Mouse (Mus musculus) brain, embryonic 14.5 days (tissue): ENCODE measurements around the gene Sebox. TPM values are rescaled to one million over a fixed set of nuclear protein-coding genes. Genes with fewer than 3 reads are reported as not detected.

ENCODE experiments used
- DNase-seq: peaks from one replicate; pipeline ENCODE4 v3.0.0-alpha.2; 2011; ENCODE audit warnings: low read depth
- CTCF ChIP-seq: fragments of 200-500 bp; IDR thresholded peaks from 2 replicates; pipeline ENCODE4 v1.5.1; 2012; ENCODE audit warnings: inconsistent platforms, mild to moderate bottlenecking, moderate library complexity, borderline replicate concordance; ENCODE audit not compliant: insufficient read depth, insufficient read length; ENCODE audit errors: extremely low read depth
- POLR2A ChIP-seq: fragments of 200-500 bp; IDR thresholded peaks from 2 replicates; pipeline ENCODE4 v1.6.1; 2012; ENCODE audit warnings: mild to moderate bottlenecking, inconsistent platforms, borderline replicate concordance; ENCODE audit not compliant: poor library complexity, insufficient read depth, insufficient read length, severe bottlenecking; ENCODE audit errors: extremely low read depth
- polyA plus RNA-seq: library from polyadenylated mRNA; depleted of rRNA; stranded (reverse); fragments of >200 nt; gene quantifications from 2 replicates; pipeline ENCODE4 v1.2.3, GENCODE M21; 2012

Gene Sebox
- polyA plus RNA-seq, 1 experiment: 0.15 TPM

DNA sequence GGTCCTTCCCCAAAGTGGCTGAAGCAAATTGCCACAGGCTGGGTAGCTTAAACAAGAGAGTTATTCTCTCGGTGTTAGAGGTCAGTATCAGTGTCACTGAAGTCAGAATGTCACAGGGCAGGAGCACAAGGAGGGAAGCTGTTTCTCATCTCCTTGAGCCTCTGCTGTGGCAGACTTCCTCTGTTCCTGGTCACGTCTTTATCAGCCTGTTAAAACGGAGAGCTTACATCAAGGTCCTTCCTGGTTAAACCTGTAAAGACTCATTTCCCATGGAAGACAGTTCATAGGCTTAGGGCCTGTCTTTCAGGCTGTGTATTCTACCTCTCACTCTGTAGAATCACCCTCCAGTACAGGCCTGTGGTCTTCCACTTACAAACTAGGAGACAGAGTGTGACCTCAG, 35.3 kb upstream of the Sebox start:
- TF ChIP-seq CTCF (no peak), POLR2A (no peak)
- no peak for DNase-seq

DNA sequence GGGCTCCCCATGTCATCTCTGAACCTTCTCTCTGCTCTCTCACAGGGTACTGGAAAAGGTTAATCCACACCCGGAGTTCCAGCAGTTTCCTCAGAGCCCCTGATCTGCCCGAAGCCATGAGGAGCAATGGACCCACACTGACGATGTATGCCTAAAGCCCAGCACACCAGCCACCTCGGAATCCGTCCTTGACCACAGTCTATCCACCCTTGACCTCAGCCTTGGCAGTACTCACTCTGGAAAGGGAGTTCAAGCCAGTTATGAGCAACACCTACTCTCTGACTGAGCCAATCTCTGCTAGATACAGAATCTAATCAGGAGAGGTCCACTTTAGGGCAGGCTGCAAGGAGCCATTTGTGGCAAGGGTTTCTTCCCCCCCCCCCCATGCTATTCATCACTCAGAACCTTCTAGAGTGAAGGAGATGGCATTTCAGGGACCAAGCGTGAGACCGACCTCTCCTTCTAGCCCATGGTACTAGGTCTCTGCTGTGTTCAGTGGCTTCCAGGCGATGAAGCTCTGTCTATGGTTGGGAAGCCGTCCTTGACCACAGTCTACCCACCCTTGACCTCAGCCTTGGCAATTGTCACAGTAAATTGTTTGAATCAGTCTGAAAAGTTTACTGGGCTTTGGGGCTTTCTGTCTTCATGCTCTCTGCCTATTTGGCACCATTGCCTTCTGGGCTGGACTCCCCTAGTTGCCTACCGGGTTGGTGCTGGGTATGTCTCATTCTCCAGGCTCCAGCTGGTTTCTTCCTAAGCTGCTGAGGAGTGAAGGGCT, 31.7 kb upstream of the Sebox start:
- no peak for DNase-seq
- TF ChIP-seq POLR2A: no peak

DNA sequence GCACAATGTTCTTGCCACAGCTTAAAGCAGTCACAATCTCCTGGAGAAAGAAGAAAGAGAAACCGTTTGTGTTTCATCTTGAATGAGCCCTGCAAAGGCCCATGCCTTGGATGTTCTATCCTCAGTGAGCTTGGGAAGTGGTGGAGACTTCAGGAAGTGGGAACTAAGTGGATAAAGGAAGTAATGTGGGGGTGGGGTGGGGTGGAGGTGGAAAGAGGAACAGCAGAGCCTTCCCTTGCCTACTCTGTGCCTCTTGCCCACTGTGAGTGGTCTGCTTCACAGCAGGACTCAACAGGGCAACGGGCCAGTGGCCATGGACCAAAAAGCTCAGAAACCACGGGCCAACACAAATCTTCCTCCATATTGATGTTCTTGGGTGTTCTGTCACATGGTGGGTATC, 28.0 kb upstream of the Sebox start:
- TF ChIP-seq POLR2A: no peak
- no peak for TF ChIP-seq CTCF
- no peak for DNase-seq

DNA sequence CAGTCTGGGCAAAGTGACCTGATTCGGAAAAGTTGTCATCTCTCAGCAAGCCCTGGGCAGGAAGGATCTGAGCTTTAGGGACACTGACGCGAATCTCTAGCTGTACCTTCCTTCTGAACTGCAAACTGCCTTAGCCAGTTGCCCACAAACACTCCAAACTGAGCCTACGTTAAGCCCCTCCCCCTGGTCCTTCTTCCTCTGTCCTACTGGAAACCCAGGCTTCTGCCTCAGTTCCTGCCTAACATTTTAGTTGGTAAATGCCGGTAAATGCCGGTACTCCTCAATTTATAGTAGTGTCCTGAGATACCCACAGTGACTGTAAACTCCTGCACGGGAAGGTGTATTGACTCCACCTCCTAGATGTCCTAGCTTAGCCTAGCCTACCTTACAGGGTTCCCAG, 19.6 kb upstream of the Sebox start:
- no peak for TF ChIP-seq POLR2A
- no peak for TF ChIP-seq CTCF
- DNase-seq: no peak

DNA sequence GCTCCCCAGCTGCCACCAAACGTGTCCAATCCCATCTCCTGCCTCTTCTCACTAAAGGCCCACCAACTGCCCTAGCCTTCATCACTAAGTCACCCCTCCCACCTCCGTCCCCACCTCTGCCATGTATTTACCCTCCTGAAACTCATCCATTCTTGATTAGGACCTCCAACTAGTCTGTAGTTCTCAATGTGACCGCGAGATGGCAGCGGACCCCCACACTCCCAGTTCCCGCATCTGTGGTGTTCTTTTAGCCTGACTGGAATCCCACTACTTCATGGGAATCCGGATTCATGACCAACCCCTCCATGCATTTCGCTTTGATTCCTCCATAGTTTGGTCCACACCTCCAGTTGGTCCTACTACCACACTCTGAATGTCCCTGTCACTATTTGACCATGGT, 15.1 kb upstream of the Sebox start:
- TF ChIP-seq CTCF: peak; percentile 96
- no peak for TF ChIP-seq POLR2A
- peak; percentile 82 for DNase-seq

DNA sequence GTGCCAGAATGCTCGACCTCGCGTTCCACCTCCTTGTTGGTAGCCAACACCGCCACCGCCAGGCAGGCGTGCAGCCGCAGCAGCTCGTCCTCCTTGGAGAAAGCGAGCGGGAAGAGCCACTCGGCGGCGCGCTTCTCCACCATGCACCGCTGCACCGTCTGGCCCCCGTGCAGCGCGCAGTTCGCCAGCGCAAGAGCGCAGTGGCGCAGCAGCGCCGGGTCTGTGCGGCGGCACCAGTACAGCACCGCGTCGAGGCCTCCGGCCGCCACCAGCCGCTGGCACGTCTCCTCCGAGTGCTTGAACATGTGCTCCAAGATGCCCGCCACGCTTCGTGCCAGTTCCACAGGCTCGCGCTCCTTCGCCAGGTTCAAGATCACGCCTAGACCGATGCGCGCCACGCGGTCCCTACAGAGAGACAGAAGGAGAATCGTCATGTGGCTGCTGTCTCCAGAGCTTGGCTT, 12.4 kb upstream of the Sebox start:
- TF ChIP-seq CTCF (peak; percentile 24; the same call in 1 of the 2 replicates), POLR2A (no peak)
- DNase-seq: peak; percentile 86

DNA sequence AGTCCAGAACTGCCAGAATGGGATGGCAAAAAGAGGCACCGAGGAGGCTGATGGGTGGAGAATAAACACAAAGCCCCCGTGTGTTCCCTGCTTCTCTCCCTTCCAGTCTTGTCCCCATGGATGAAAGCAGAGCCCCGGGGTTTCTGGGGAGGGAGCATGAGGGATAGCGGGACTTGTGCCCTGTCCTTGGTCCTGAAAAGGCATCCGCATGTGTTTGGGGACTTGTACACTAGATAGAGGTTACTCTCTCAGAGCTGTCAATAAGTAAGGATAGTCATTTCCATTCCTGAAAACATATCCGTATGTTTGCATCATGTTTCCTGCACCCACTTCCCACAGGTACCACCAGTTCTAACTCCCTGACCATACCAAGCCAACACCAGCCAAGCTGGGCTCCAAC, 7.3 kb upstream of the Sebox start:
- TF ChIP-seq CTCF: no peak
- TF ChIP-seq POLR2A: no peak
- peak; percentile 42 for DNase-seq

DNA sequence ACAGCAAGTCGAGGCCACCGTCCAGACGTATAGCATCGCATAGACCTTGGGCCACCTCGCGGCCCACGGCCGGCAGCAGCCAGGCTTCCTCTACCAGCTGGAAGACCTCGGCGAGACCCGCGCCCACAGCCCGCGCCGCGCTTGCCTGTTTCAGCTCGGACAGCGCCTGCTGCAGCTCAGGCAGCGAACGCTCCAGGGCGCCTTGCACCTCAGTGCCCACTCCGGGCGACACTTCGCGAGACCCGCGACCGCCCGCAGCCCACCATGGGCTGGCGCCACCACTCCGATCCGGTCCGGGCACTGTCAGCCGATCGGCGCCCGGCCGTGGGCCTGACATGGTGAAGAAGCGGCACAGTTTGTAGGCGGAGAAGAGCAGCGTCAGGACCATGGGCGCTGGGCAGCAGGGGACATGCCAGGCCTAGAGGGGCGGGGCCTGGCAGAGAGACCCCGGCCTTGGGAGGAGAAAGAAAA, 6.1 kb upstream of the Sebox start:
- no peak for TF ChIP-seq POLR2A
- TF ChIP-seq CTCF: no peak
- no peak for DNase-seq

DNA sequence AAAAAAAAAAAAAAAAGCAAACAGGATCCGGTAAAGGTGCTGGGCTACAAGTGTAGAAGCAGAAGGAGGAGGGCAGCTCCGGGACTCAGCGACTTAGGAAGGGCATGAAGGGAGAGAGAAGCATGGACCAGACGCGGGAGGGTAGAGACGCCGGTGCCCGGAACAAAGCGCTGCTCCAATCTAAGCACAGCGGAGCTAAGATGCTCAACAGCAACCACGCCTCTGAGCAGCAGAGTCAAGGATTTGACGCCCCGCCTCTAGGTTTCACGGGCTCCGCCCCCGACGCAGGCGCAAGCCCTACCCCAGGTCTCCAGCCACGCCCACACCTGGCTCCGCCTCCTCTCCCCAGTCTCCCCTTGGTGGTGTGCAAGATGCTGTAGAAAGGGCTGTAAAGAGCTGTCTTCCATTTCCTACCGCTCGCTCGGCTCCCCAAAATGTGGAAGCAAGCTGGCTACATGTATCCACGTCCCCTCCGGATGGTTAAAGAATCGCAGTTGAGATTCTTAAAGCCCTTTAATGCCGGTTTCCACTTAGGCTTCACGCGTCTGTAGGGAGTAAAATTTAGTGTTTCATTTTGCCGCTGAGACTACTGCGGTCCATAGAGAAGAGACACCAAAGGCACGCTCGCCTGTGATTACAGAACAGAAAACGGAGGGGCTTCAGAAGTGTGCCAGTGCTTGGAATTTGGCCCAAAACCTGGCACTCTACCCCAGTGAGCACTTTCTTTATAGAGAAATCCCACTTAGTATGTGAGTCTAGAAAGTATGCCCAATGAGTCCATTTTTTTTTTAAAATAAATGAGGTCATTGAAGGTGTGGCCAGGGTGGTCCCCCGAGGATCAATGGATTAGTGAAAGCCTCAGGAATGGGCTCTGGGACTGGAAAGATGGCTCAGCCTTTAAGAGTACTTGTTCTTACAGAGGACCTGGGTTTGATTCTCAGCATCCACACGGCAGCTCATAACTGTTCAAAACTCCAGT, 5.4 kb upstream of the Sebox start, which contains the start of gene Sarm1:
TSS of gene Sarm1 (minus strand) at position 211 of the 979 bp plus-strand sequence.
- TF ChIP-seq POLR2A (peak; percentile 85; the same call in 1 of the 2 replicates), CTCF (peak; percentile 8; the same call in 1 of the 2 replicates)
- peak; percentile 99 for DNase-seq

DNA sequence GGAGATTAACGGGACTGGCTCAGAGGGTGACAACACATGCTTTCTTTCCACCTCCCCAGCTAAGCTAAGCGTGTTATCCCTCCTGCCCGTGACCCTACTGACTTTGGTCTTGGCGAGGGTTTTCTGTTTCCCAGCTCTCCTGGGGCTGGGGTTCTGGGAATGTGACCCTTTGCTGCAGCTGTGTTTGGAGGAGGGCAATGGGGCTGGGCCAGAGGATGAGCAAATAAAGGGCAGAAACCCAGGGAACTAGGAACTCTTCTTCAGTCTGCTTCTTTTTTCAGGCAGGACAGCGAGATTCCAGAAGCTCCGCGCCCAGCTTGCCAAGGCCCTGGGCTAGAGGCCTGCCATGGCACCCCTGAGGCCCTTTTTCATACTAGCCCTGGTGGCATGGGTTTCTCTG, 4.2 kb upstream of the Sebox start, which contains the start of gene Vtn:
TSS of gene Vtn (plus strand) at position 88 of the 400 bp plus-strand sequence.
- no peak for DNase-seq
- TF ChIP-seq CTCF: no peak
- no peak for TF ChIP-seq POLR2A

DNA sequence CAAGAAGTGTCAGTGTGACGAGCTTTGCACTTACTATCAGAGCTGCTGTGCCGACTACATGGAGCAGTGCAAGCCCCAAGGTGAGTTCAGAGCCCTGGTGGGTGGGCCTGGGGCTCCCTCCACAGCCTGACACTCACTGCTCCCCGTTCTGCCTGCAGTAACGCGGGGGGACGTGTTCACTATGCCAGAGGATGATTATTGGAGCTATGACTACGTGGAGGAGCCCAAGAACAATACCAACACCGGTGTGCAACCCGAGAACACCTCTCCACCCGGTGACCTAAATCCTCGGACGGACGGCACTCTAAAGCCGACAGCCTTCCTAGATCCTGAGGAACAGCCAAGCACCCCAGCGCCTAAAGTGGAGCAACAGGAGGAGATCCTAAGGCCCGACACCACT, 3.7 kb upstream of the Sebox start:
- no peak for DNase-seq
- TF ChIP-seq CTCF (no peak), POLR2A (no peak)
